Mouse (Mus musculus): ENCODE measurements around the gene S100a11. TPM values are rescaled to one million over a fixed set of nuclear protein-coding genes. Genes with fewer than 3 reads are reported as not detected.
"Not testable (repeated sequence)": the region's sequence is repeated elsewhere in the genome, so short reads cannot be mapped to it uniquely, and the experiment has no call there.

S100a11 gene
- polyA plus RNA-seq, 1 experiment from 2014 or later: 709 TPM

- H3K27ac ChIP-seq (ENCODE audit: low read length); H3K4me1 ChIP-seq (ENCODE audit: control insufficient read depth, insufficient read depth, low read length); H3K9me3 ChIP-seq (replicated peaks; ENCODE audit: control insufficient read depth, low read length); ATAC-seq (replicated peaks; ENCODE audit: extremely low read depth, insufficient read depth, low FRiP score); H3K4me3 ChIP-seq (ENCODE audit: low read length); H3K4me2 ChIP-seq (ENCODE audit: low read depth, low read length); H3K27me3 ChIP-seq (ENCODE audit: control insufficient read depth, insufficient read depth, low read length); H3K9ac ChIP-seq (ENCODE audit: low read length); H3K36me3 ChIP-seq (ENCODE audit: control insufficient read depth, insufficient read depth): not testable (repeated sequence)
- 65% methylated on average over 6 of the region's 6 CpGs for WGBS
Measured at GRCm38 (mm10) chr3:93544170-93544569, 23.9 kb downstream of the S100a11 start.

DNA sequence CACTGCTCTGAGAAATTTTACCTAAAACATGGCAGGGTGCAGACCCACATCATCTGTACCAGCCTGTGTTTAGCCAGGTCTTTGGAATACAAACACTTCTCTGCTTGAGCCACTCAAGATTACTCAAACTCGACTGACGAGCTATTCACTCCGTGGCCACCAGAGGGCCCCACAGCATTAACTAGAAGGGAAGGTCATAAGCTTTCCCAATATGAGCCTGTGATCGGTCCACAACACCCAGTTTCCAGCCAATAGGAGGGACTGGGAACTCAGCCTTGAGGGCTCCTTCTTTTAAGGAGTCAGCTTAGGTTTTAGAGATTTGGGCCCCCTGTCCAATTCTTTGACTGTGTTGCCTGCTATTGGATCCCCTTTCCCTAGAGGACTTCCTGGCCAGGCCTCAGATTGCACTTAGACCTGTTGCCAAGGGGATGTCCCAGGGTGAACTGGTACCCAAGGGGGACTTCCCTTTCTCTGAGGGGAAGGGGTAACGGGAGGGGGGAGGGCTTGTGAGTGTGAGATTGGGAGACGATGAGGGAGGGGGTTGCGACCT, 26.9 kb downstream of the S100a11 start:
- 32% methylated on average over 7 of the region's 7 CpGs for WGBS
- no peaks in the 10 kb centered on the region for H3K9me3 ChIP-seq (replicated peaks; ENCODE audit: control insufficient read depth, low read length)
- no peaks in the 10 kb centered on the region for H3K36me3 ChIP-seq (ENCODE audit: control insufficient read depth, insufficient read depth)
- no peak overlapping the region for H3K9ac ChIP-seq (ENCODE audit: low read length)
- no peak overlapping the region for H3K4me2 ChIP-seq (ENCODE audit: low read depth, low read length)
- no peak overlapping the region for H3K27ac ChIP-seq (ENCODE audit: low read length)
- peak; percentile 37 for ATAC-seq (replicated peaks; ENCODE audit: extremely low read depth, insufficient read depth, low FRiP score)
- no peaks in the 10 kb centered on the region for H3K4me1 ChIP-seq (ENCODE audit: control insufficient read depth, insufficient read depth, low read length)
- no peaks in the 10 kb centered on the region for H3K27me3 ChIP-seq (ENCODE audit: control insufficient read depth, insufficient read depth, low read length)
- no peak overlapping the region for H3K4me3 ChIP-seq (ENCODE audit: low read length)

DNA sequence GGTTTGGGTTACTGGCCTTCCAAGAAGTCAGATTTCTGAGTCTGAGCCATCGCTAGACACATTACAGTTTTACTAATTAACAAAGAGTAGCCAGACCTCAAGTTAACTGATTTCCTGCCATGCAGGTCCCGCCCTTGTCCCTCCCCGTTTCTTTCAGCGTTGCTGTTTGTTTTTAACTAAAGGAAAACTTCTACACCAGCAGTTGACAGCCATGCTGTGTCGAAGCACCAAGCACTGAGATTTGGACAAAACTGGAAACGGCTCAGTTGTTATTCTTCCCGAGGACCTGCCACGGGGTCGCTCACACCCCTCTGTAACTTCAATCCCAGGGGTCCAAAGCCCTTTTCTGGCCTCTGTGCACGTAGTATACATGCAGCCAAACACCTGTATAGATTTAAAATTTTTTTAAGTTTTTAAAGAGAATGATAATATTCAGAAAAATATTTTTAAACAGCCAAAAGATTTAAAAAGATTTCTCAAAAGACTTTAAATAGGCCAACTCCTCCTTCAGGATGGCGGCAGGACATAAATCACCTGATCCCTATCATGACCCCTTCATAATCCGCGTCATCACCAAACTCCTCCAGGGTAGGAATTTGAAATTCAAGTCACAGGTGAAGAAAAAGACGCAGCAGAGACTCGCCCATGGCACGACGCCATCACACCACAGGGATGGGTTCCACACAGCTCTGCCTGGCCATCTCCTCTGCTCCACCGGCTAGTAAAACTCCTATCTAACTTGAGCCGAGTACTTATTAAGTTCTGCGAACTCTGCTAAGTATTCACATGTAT, 27.7 kb downstream of the S100a11 start:
- Histone ChIP-seq H3K27me3 (ENCODE audit: control insufficient read depth, insufficient read depth, low read length) (no peaks in the 10 kb centered on the region), H3K36me3 (ENCODE audit: control insufficient read depth, insufficient read depth) (no peaks in the 10 kb centered on the region), H3K4me2 (ENCODE audit: low read depth, low read length) (no peak overlapping the region), H3K27ac (ENCODE audit: low read length) (no peak overlapping the region), H3K4me3 (ENCODE audit: low read length) (no peak overlapping the region), H3K4me1 (ENCODE audit: control insufficient read depth, insufficient read depth, low read length) (no peaks in the 10 kb centered on the region), H3K9me3 (replicated peaks; ENCODE audit: control insufficient read depth, low read length) (no peaks in the 10 kb centered on the region), H3K9ac (ENCODE audit: low read length) (no peak overlapping the region)
- ATAC-seq (replicated peaks; ENCODE audit: extremely low read depth, insufficient read depth, low FRiP score): no peak
- WGBS: 66% methylated on average over 20 of the region's 20 CpGs

- H3K27me3 ChIP-seq (ENCODE audit: control insufficient read depth, insufficient read depth, low read length): no peaks in the 10 kb centered on the region
- H3K36me3 ChIP-seq (ENCODE audit: control insufficient read depth, insufficient read depth): no peaks in the 10 kb centered on the region
- H3K4me3 ChIP-seq (ENCODE audit: low read length): no peak overlapping the region
- no peak overlapping the region for H3K27ac ChIP-seq (ENCODE audit: low read length)
- no peak overlapping the region for H3K9ac ChIP-seq (ENCODE audit: low read length)
- H3K9me3 ChIP-seq (replicated peaks; ENCODE audit: control insufficient read depth, low read length): no peaks in the 10 kb centered on the region
- 66% methylated on average over 5 of the region's 6 CpGs for WGBS
- H3K4me1 ChIP-seq (ENCODE audit: control insufficient read depth, insufficient read depth, low read length): no peaks in the 10 kb centered on the region
- H3K4me2 ChIP-seq (ENCODE audit: low read depth, low read length): no peak overlapping the region
- ATAC-seq (replicated peaks; ENCODE audit: extremely low read depth, insufficient read depth, low FRiP score): no peak
Measured at GRCm38 (mm10) chr3:93548541-93549266, 28.4 kb downstream of the S100a11 start.

DNA sequence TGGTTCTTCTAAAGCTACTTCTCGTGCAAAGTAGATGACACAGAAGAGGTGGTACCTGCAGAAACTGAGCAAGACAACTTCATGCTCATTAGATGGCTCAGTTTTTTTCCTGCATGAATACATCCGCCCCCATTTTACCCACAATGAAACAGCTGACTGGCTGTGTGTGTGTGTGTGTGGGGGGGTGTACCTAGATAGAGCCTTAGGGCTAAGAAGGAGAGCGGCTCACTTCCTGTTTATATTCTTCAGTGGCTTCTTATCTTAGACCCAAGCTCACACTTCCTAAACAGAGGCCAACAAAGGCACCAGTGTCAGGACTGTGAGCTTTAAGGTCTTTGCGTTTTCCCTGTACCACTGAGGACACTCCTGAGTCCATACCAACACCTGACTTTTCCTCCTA, 29.7 kb downstream of the S100a11 start:
- Histone ChIP-seq H3K4me3 (ENCODE audit: low read length) (no peak overlapping the region), H3K27ac (ENCODE audit: low read length) (no peak overlapping the region; the same call in 1 of the 2 replicates), H3K4me2 (ENCODE audit: low read depth, low read length) (no peak overlapping the region), H3K27me3 (ENCODE audit: control insufficient read depth, insufficient read depth, low read length) (no peaks in the 10 kb centered on the region), H3K4me1 (ENCODE audit: control insufficient read depth, insufficient read depth, low read length) (0 out of 2 replicates have a peak, but pooled peaks cover 4% of the 10 kb centered on the region), H3K9me3 (replicated peaks; ENCODE audit: control insufficient read depth, low read length) (no peaks in the 10 kb centered on the region), H3K9ac (ENCODE audit: low read length) (no peak overlapping the region), H3K36me3 (ENCODE audit: control insufficient read depth, insufficient read depth) (no peaks in the 10 kb centered on the region)
- WGBS: 47% methylated on average over 4 of the region's 4 CpGs
- 0 out of 2 replicates have a peak, but pooled peaks have one; percentile 26 for ATAC-seq (replicated peaks; ENCODE audit: extremely low read depth, insufficient read depth, low FRiP score)

- H3K9ac ChIP-seq (ENCODE audit: low read length): no peak overlapping the region
- no peaks in the 10 kb centered on the region for H3K9me3 ChIP-seq (replicated peaks; ENCODE audit: control insufficient read depth, low read length)
- H3K4me1 ChIP-seq (ENCODE audit: control insufficient read depth, insufficient read depth, low read length): peaks cover 4% of the 10 kb centered on the region; the same call in 1 of the 2 replicates
- H3K4me2 ChIP-seq (ENCODE audit: low read depth, low read length): no peak overlapping the region
- no peak overlapping the region for H3K4me3 ChIP-seq (ENCODE audit: low read length)
- WGBS: 75% methylated on average over 5 of the region's 5 CpGs
- H3K27me3 ChIP-seq (ENCODE audit: control insufficient read depth, insufficient read depth, low read length): no peaks in the 10 kb centered on the region
- H3K36me3 ChIP-seq (ENCODE audit: control insufficient read depth, insufficient read depth): no peaks in the 10 kb centered on the region
- no peak for ATAC-seq (replicated peaks; ENCODE audit: extremely low read depth, insufficient read depth, low FRiP score)
- H3K27ac ChIP-seq (ENCODE audit: low read length): no peak overlapping the region
Measured at GRCm38 (mm10) chr3:93551950-93552901, 31.9 kb downstream of the S100a11 start.

- H3K36me3 ChIP-seq (ENCODE audit: control insufficient read depth, insufficient read depth): no peaks in the 10 kb centered on the region
- no peaks in the 10 kb centered on the region for H3K27me3 ChIP-seq (ENCODE audit: control insufficient read depth, insufficient read depth, low read length)
- ATAC-seq (replicated peaks; ENCODE audit: extremely low read depth, insufficient read depth, low FRiP score): no peak
- H3K4me2 ChIP-seq (ENCODE audit: low read depth, low read length): no peak overlapping the region
- WGBS: 91% methylated on average over 2 of the region's 2 CpGs
- no peak overlapping the region for H3K27ac ChIP-seq (ENCODE audit: low read length)
- H3K4me3 ChIP-seq (ENCODE audit: low read length): no peak overlapping the region
- peaks cover 10% of the 10 kb centered on the region; the same call in 1 of the 2 replicates for H3K4me1 ChIP-seq (ENCODE audit: control insufficient read depth, insufficient read depth, low read length)
- H3K9ac ChIP-seq (ENCODE audit: low read length): no peak overlapping the region
- no peaks in the 10 kb centered on the region for H3K9me3 ChIP-seq (replicated peaks; ENCODE audit: control insufficient read depth, low read length)
Measured at GRCm38 (mm10) chr3:93553311-93553710, 33.0 kb downstream of the S100a11 start.

- peaks cover 10% of the 10 kb centered on the region; the same call in 1 of the 2 replicates for H3K4me1 ChIP-seq (ENCODE audit: control insufficient read depth, insufficient read depth, low read length)
- no peaks in the 10 kb centered on the region for H3K36me3 ChIP-seq (ENCODE audit: control insufficient read depth, insufficient read depth)
- no peak for ATAC-seq (replicated peaks; ENCODE audit: extremely low read depth, insufficient read depth, low FRiP score)
- peak overlapping the region; percentile 83; the same call in 1 of the 2 replicates for H3K4me2 ChIP-seq (ENCODE audit: low read depth, low read length)
- WGBS: 56% methylated on average over 9 of the region's 9 CpGs
- H3K9me3 ChIP-seq (replicated peaks; ENCODE audit: control insufficient read depth, low read length): no peaks in the 10 kb centered on the region
- no peak overlapping the region; the same call in 1 of the 2 replicates for H3K27ac ChIP-seq (ENCODE audit: low read length)
- H3K4me3 ChIP-seq (ENCODE audit: low read length): no peak overlapping the region
- H3K9ac ChIP-seq (ENCODE audit: low read length): no peak overlapping the region
- H3K27me3 ChIP-seq (ENCODE audit: control insufficient read depth, insufficient read depth, low read length): no peaks in the 10 kb centered on the region
Measured at GRCm38 (mm10) chr3:93553765-93554378, 33.6 kb downstream of the S100a11 start.

Data from heart, embryonic 16.5 days (tissue).